Mouse (Mus musculus): ENCODE results near the gene Dlg2.

The Dlg2 gene

DNA sequence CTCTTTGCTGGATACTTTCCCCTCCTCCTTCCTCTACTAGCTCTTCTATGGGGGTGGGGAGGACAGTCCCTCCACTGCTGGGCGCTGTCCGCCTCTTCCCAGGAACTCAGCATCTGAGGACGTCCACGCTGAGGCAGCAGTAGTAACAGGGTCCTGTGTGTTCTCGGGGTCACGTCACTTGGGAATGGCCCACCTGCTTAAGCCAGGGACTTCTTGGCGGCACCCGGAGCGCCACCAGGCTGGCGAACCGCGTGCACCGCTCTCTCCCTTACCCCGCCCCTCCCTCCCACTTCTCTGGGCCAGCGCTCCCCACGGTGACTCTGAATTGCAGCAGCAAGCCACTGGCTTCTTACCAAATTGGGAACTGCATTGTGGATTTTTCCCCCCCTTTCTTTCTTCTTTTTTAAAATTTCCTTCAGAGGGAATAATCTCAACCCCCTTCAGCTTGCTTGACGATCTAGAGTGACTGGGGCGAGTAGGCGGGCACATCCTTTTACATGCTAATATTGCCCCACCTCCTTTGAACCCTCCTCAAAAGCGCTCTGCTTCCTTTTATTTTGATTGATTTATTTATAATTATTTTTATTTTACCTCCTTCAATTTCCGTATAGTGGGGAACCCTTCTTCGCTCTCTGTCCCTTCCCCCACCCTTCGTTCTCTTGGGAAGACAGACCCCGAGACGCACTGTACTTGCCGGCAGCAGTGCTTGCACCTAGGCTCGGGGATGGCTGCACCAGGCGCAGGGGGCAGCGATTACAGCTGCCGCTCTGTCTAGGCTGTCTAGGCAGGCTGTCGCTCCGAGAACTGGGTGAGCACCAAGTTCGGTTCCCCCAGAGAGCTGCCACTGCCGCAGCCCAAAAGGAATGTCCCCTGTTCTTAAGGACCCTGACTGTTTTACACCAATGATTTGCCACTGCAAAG is 785.8 kb downstream of the Dlg2 start:
- no peak for DNase-seq (ENCODE audit: low read depth, low spot score)

DNA sequence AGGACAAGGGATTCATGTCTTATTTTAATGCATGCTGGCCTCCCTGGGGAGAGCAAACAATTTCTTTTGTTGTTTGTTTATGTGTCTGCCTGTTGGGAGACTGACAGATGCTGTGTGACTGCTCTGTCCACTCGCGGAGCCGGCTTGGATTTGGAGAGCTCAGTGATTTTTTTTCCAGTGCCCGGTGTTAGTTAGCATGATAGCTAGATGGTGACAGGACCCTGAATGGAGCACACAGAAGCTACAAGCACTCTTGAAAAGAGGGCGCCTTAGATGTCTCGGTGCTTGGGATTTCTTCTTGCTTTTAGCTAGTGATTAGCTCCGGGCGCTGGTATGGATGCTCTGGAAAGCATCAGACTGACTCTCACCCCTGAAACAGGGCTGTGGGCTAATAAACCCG is 786.5 kb downstream of the Dlg2 start:
- no peak for DNase-seq (ENCODE audit: low read depth, low spot score)

DNA sequence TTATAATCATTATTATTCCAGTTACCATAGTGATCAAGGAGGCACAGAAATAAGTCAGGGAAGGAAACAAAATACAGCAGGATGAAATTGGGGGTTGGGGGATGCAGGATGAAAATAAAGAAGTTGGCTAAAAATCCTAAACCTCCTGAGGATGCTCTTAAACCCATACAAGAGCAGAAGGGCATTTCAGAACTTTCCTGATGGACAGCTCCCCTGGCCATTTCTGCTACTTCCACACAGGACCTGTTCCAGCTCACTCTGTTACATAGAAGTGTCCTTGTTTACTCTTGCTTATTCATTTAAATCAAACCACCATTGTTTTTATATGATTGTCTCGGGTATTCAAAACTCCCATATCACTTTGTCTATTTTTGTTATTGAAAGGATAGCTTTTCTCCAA is 791.3 kb downstream of the Dlg2 start:
- DNase-seq (ENCODE audit: low read depth, low spot score), result no peak

DNA sequence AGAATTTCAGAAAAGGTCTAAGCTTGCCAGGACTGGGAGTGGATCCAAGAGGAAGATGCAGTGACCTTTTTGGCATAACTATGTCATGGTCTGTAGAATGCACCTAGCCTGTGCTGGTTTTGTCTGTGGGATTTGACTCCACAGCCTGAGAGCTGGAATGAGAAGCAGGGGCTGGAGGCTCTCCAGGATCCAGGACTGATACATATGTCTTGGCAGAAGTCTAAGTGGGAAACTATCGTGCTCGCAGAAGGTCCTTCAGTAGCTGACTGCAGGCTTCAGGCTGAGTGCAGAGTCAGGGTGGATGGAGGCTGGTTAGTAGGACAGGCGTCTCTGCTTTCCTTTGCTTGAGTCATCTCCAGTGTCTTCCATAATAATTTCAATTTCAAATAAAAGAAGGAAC is 807.7 kb downstream of the Dlg2 start:
- no peak for DNase-seq (ENCODE audit: low read depth, low spot score)

DNA sequence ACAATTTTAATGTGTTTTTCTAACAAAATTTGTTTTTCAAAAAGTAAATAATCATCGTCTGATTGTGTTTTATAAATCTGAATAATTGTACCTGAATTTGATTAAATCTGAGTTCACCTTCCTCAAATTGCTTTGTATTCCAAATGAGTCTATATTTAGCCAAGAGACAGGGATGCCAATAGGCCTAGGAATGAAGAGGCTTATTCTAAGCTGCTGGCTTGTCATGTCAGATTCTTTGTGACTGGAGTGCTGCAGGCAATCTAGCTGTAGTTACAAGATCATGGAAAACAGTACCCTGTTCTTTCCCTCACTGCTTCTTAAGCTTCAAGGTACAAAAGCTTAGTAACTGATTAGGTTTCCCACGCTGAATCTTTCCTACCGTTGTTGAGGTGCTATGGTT is 811.9 kb downstream of the Dlg2 start:
- no peak for DNase-seq (ENCODE audit: low read depth, low spot score)

DNA sequence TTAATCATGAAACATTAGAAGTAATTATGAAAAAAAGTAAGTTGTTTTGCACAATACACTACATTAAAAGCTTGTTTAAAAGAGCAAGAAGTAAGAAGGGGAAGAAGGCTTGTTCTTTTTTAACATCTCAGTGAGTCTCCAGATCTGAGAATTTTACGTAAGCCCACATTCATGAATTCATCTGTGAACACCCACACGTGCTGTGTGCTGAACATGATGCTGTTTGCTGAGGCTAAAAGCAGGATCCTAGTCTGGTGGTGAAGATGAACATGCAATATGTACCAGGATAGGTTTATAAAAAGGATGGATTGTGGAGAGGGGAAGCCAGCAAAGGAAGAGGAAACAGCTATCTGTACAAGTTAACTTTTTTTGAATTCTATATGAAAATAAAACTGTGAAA is 819.7 kb downstream of the Dlg2 start:
- no peak for DNase-seq (ENCODE audit: low read depth, low spot score)

DNA sequence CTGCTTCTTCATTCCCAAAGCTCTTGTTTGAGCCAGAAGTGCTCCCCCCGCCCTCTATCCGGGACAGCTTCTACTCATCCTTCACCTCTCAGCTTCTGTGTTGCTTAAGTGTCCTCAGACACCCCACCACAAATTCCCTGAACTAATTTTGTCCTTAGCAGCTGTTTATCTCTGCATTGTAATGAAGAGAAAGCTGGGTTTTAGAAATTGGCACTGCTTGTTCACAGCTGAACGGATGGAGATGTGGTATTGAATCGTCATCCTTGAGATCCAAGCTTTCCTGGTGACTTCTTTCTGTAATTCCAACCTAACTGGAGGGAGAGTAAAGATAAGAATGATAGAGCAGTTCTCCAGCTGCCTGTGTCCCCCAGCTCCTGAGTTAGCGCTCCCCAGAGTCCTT is 834.7 kb downstream of the Dlg2 start:
- DNase-seq (ENCODE audit: low read depth, low spot score), result no peak

DNA sequence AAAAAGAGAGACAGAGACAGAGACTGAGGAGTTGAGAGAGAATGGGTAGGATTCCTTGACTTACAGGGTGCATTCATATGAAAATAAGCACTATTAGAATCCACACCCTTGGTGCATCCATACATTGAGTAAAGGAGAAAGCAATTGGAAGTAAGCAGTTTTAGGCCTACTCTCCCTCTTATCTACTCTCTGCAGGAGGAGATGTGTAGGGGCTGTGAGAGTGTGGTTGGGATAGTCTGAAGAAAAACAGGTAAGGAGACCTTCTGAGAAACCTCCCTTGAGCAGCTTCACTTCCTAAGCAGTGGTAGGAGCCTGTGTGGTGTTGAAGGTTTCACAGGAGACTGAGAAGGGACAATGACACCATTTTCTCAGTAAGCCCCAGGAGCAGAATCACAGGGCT is 868.6 kb downstream of the Dlg2 start:
- no peak for DNase-seq (ENCODE audit: low read depth, low spot score)

DNA sequence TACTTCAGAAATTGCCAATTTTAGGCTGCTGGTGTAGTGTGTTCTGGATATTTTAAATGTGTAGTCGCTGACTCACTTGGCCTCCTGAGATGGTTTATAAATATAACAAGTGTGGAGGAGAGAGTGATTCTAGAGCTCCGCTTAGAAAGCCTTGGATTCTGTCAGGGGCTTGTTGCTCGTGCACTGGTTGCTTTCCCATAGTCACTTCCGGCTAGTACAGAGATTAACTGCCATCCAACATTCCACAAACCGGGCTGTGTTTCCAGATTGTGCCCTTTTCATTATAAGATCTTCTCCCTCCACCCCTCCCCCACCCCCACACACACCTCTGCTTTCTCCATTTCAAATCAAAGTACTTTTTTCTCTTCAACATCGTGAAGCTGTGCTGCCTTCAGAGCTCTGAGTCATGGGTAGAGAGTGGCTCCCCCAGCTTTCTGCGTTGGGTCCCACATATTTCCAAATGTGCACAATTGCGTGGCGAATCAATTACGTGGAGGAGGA is 893.4 kb downstream of the Dlg2 start:
- no peak for DNase-seq (ENCODE audit: low read depth, low spot score)

DNA sequence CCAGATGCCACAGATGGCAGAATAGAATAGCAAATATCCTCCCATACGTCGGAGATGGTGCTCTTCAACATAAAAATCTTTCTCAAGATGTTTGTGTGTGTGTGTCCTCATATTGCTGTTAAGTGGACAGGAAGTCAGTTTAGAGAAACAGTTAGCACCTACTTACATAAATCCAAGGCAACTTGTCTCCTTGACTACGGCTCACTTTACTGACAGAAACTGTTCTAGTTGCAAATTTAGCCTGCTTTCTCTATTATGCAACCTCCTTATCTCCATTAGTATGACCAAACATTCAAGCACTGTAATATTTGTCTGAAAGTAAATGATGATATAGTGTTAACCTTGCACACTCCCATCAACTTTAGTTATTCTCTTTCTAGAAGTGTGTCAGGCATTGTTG is 905.8 kb downstream of the Dlg2 start:
- no peak for DNase-seq (ENCODE audit: low read depth, low spot score)

DNA sequence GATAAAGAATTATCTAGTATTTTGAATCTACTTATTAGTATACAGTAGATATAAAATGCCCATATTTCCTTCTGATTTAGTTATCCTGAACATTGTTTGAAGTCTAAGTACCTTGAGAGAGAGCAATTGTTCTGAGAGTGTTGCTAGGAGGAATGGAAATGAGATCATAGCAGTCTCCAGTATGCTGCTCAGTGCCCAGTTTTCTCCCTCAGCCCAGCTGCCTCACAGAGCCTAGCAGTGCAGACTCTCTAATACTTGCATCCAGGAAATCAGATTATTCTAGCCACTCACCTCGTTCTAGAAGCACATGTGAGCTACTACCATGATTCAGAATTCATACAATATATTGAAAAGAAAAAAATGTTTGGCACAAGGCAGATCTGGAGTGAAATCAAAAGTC is 907.4 kb downstream of the Dlg2 start:
- no peak for DNase-seq (ENCODE audit: low read depth, low spot score)

DNA sequence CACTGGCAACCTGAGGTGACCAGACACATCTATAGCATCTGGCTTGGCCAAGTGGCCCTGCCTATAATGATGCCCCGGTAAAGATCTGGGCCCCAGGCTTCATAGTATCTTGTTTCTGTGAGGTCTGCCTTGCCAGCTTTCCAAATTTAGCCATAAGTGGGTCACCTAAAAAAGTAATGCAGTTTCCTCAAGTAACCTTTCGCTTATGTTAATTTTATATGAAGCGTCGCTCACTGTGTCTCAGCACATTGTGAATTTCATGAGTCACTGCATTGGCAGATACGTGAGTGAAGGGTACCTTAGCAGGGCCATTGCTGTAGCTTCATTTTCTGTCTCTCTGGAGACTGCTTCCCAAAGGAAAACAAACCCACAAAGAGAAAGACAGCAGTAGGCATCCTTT is 912.8 kb downstream of the Dlg2 start:
- no peak for DNase-seq (ENCODE audit: low read depth, low spot score)

DNA sequence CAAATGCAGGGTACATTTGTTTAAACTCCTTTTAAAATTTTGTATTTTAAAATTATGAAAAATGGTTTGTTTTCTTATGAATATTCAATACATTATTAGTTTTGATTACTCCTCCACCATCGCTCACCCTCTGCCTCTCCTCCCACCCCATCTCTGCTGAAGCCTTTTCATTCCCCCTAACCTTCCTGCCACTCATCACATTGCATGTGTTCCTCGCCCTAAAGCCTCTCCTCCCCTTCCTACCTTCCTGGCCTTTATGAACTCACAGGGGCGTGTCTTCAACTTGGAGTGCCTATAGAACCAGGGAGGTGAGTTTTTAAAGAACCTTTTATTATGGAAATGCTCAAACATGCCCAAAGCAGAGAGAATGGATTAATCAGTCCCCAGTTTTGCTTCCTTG is 921.4 kb downstream of the Dlg2 start:
- no peak for DNase-seq (ENCODE audit: low read depth, low spot score)

DNA sequence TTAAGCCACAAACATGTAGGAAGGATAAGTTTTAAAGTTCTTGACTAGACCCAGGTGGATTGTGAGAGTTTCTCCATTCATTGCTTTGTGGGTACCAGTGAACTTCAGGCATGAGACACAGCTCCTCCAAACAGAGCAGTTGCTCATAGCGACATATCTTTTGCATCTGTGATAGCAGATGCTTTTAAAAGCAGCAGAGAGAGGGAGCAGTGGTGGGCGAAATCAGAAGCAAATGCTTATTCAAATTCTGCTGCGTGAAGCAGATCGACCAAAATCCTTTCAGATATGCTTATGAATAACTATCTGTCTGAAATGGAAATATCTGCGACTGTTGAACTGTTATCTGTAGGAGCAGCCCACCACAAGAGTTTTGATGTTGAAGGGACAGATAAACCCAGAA is 935.6 kb downstream of the Dlg2 start:
- DNase-seq (ENCODE audit: low read depth, low spot score), result no peak

DNA sequence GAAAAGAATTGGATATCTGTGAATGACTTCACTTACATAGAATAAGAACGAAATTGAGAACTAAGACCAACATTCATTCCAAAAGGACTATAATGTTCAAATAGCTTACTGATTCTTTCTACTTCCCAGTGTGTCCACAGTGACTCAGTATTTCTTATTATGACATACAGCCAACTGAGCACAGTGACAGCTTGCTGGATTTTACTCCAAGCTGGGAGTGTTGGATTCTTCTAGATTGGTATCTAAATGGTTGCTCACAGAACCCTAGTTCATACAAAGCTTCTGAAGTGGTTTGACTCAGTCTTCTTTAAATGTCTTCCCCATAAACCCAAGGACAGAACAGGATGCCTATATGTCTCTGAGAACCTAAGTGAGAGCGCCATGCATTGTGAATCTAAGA is 937.7 kb downstream of the Dlg2 start:
- DNase-seq (ENCODE audit: low read depth, low spot score), result no peak

DNA sequence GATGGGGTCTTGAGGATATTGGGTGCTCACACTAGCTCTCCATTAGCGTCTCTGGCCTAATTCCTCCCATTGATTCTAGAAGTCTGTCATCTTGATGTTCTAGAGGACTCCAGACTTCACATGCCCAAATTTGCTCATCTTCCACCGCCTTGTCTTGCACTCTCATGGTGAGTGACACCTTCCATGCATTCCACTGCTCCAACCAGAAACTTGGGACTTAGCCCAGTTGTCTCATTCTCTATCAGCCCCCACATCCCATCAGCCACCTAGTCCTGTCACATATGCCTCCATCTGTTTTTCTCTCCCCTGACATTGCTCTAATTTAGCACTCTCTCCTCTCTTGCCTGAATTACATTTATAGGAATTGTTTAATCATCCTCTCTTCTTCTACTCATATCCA is 938.3 kb downstream of the Dlg2 start:
- no peak for DNase-seq (ENCODE audit: low read depth, low spot score)

DNA sequence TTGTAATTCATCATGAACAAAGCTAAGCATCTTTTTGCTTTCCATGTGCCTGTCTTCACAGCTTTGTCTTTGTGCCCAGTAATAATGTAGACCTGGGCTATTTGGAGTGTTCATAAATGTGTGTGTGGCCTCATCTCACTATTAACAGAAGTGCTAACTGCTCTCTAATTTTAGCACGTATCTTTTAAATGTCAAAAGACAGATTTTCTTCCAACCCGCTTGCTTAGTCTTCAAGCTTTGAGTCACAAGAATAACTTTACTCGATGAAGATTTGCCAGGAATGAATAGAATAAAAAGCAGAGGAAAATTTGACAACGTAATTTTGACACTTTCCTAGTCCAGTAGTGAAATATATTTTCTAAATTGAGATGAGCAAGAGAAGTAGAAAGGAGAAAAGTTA is 943.7 kb downstream of the Dlg2 start:
- DNase-seq (ENCODE audit: low read depth, low spot score), result no peak

DNA sequence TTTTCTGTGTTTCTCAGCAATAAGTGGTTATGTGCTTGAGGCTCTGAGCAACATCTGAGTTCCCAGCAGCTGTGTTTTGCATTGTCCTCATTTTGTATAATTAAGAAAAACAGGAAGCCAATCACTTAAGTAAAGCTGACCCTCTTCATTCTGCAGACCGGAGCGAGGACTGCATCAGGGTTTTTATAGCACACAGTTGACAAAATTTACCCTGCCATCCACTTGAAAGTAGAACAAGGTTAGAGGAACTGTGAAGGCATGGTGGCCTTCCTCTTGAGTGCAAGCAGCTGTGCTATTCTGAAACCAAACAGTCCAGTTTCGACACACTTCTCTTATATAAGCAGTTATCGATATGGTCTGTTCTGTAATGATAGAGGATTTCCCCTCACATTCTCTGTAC is 947.3 kb downstream of the Dlg2 start:
- DNase-seq (ENCODE audit: low read depth, low spot score), result peak; percentile 18

DNA sequence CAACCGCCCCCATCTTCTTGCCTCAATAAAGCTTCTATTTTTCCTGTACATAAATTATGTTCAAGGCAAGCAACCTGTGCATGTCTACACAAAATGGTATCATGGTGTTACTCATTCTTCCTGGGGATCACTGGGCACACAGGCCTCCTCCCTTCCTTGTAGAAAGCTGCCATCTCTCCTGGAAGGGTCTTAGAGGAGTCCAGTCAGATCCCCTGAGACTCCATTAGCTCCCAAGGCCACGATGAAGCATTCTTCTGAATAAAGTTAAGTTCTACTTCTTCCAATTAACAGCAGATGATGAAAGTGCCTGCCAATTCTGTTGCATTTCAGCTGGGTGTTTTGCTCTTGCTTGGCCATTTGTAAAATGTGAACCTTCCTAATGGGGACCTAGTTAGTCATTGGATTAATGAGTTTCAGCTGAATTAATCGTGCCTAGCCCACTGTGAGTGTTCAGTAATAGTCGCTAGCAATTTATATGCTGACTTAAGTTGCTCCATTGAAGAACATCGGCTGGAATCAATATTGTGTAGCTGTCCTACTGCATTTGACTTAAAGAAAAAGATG is 953.3 kb downstream of the Dlg2 start:
- DNase-seq (ENCODE audit: low read depth, low spot score), result no peak

DNA sequence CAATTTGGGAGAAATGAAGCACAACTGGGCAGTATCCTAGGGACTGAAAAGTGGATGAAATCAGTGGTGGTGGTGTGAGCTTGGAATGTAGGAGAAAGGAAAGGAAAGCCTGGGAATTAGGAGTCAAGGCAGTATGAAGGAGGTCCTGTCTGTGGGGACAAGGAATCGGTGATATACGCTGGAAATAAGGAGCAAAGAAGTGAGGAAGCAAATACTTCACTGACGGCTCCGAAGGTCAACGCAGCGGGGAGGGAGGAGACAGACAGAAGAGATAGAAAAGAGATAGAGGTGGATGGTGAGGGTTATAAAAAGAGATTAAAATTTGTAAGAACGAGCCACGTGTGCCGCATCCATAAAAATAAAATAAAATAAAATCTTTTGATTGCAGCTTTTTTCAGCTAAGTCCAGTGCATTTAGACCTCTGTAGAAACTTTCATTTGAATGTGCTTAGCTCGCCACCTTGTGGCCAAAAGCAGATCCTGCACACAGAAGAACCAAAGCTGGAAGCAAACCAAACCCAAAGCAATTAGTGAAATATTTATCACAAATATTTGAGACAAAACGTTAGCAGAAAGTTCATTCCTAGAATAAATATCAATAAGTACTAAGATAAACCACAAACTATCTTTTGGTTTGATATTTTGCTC is 955.2 kb downstream of the Dlg2 start:
- DNase-seq (ENCODE audit: low read depth, low spot score), result peak; percentile 27

DNA sequence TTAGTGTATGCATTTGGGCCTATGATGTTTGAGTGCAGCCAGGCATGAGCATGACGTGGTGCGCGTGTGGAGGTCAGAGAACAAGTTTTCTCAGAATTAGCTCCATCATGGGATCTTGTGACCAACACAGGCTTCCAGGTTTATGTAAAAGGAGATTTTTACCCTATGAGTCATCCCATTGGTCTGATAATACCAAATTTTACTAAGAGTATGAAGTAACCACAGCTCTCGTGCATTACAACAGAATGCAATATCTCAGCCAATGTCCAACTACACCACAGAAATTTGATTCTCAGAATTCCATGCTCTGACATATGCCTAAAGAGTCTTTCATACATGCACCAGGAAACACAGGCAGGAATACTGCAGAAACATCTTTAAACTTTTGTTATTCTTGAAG is 956.1 kb downstream of the Dlg2 start:
- no peak for DNase-seq (ENCODE audit: low read depth, low spot score)

DNA sequence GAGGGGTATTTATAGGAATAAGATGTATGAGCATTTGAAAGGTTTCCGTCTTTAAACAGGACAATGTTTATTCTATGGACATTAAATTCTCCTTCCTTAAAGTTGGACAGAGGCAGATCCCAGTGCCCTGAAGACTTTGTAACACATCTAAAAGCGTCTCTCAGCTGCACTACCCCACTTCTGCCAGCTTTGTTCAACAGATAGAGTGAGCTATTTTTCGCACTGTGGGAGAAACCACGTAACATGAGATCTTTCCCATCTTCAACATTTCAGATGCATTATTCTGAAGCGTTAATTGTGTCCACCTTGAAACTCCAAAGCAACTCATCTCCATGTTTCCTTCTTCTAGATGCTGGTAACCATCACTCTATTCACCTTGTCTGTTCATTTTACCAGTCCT is 958.3 kb downstream of the Dlg2 start:
- no peak for DNase-seq (ENCODE audit: low read depth, low spot score)

DNA sequence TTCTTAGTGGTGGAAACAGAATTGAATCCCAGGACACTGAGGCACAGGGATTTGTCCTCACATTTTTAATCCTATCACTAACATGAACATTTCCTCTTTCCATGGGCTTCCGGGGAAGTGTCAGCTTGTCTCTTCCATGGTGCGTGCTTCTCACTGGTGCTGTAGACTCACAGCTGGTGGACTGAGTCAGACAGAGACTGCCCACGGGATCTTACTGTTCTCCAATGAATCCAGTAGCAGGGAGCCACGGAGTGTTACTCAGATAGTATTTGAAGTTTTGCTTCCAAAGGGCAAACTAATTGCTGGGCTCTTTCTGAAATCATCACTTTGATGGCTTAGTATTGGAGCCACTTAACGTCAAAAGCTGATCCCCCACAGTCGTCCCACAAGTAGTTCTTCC is 963.9 kb downstream of the Dlg2 start:
- DNase-seq (ENCODE audit: low read depth, low spot score), result no peak
